Mouse (Mus musculus): ENCODE results near the gene Olfr1463. TPM values are rescaled to one million over a fixed set of nuclear protein-coding genes. Genes with fewer than 3 reads are reported as not detected.

The Olfr1463 gene
- polyA plus RNA-seq (2012; rRNA removed) = not detected in 2 replicates

GRCm38 (mm10) chr19:13231028-13231427, at the start of gene Olfr1463:
Gene Olfr1463 (plus strand): TSS chr19:13231328.
- Histone ChIP-seq H3K27ac (ENCODE audit: insufficient read depth, low read depth, low read length) (no peak within 1 kb of the TSS), H3K4me3 (ENCODE audit: low read depth, low read length) (no peak within 1 kb of the TSS), H3K36me3 (ENCODE audit: control insufficient read depth, insufficient read depth, low read length) (no peaks in the 10 kb centered on the region), H3K27me3 (ENCODE audit: control insufficient read depth, insufficient read depth, low read length) (no peaks in the 10 kb centered on the region), H3K4me1 (ENCODE audit: control insufficient read depth, insufficient read depth, insufficient read length, low read length) (no peaks in the 10 kb centered on the region)
- TF ChIP-seq CTCF (IDR thresholded peaks at IDR 0.05; ENCODE audit: extremely low read depth, insufficient read length, insufficient replicate concordance, low read depth, low read length) (no peak), POLR2A (IDR thresholded peaks at IDR 0.05; ENCODE audit: low read depth, low read length) (no peak)

- no peak within 1 kb of the TSS for H3K27ac ChIP-seq (ENCODE audit: insufficient read depth, low read depth, low read length)
- 83% methylated on average over 1 of the region's 1 CpGs for whole genome bisulfite sequencing
- H3K4me3 ChIP-seq (ENCODE audit: low read depth, low read length) = no peak within 1 kb of the TSS
- TF ChIP-seq POLR2A (IDR thresholded peaks at IDR 0.05; ENCODE audit: low read depth, low read length) = no peak
- H3K4me1 ChIP-seq (ENCODE audit: control insufficient read depth, insufficient read depth, insufficient read length, low read length) = no peaks in the 10 kb centered on the region
- H3K27me3 ChIP-seq (ENCODE audit: control insufficient read depth, insufficient read depth, low read length) = no peaks in the 10 kb centered on the region
- H3K36me3 ChIP-seq (ENCODE audit: control insufficient read depth, insufficient read depth, low read length) = no peaks in the 10 kb centered on the region
Observed at GRCm38 (mm10) chr19:13185434-13185833, 45.7 kb upstream of the Olfr1463 start, which contains the start of gene Olfr1462. Gene Olfr1462 (plus strand): TSS chr19:13185734.

DNA sequence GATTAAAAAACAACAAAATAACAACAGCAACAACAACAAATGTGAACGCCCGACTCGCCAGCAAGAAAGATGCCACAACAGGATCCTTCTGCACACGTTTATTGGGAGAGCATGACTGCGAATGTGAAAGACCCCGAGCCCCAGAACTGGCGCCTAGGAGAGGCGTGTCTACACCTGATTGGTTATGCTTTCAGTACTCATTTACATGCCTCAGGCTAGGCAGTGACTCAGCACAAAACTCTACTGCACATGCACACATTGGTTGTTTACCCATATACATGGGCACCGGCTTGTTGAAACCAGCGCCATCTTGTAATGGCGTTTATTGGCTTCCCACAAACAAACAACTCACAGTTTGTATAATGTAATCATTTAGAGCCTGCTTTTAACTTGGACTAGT, 9.5 kb upstream of the Olfr1463 start:
- TF ChIP-seq POLR2A (IDR thresholded peaks at IDR 0.05; ENCODE audit: low read depth, low read length) (no peak), CTCF (IDR thresholded peaks at IDR 0.05; ENCODE audit: extremely low read depth, insufficient read length, insufficient replicate concordance, low read depth, low read length) (no peak)
- Histone ChIP-seq H3K27ac (ENCODE audit: insufficient read depth, low read depth, low read length) (no peak overlapping the region), H3K4me1 (ENCODE audit: control insufficient read depth, insufficient read depth, insufficient read length, low read length) (no peaks in the 10 kb centered on the region), H3K4me3 (ENCODE audit: low read depth, low read length) (no peak overlapping the region), H3K36me3 (ENCODE audit: control insufficient read depth, insufficient read depth, low read length) (no peaks in the 10 kb centered on the region), H3K27me3 (ENCODE audit: control insufficient read depth, insufficient read depth, low read length) (no peaks in the 10 kb centered on the region)
- 87% methylated on average over 11 of the region's 11 CpGs for WGBS

Other genes with a start within 250 kb of the Olfr1463 start
- not detected in 2 replicates for gene Olfr1451, start 236.3 kb upstream of the Olfr1463 start, polyA plus RNA-seq (2012; rRNA removed)
- not detected in 2 replicates for gene Olfr1453, start 203.0 kb upstream of the Olfr1463 start, polyA plus RNA-seq (2012; rRNA removed)
- not detected in 2 replicates for gene Olfr1454, start 170.7 kb upstream of the Olfr1463 start, polyA plus RNA-seq (2012; rRNA removed)
- gene Olfr1457, start 133.4 kb upstream of the Olfr1463 start, polyA plus RNA-seq (2012; rRNA removed) = not detected in 2 replicates
- gene Olfr1458, start 124.6 kb upstream of the Olfr1463 start, polyA plus RNA-seq (2012; rRNA removed) = not detected in 2 replicates
- gene Olfr1459, start 81.8 kb upstream of the Olfr1463 start, polyA plus RNA-seq (2012; rRNA removed) = not detected in 2 replicates
- not detected in 2 replicates for gene Olfr1461, start 68.3 kb upstream of the Olfr1463 start, polyA plus RNA-seq (2012; rRNA removed)
- not detected in 2 replicates for gene Olfr1462, start 45.6 kb upstream of the Olfr1463 start, polyA plus RNA-seq (2012; rRNA removed)
- gene Olfr1465, start 84.2 kb downstream of the Olfr1463 start, polyA plus RNA-seq (2012; rRNA removed) = not detected in 2 replicates
- not detected in 2 replicates for gene Olfr1466, start 107.5 kb downstream of the Olfr1463 start, polyA plus RNA-seq (2012; rRNA removed)
- gene Olfr1467, start 130.9 kb downstream of the Olfr1463 start, polyA plus RNA-seq (2012; rRNA removed) = not detected in 2 replicates
- gene Olfr1469, start 176.5 kb downstream of the Olfr1463 start, polyA plus RNA-seq (2012; rRNA removed) = not detected in 2 replicates
- not detected in 2 replicates for gene Olfr1471, start 212.1 kb downstream of the Olfr1463 start, polyA plus RNA-seq (2012; rRNA removed)
- gene Olfr1472, start 224.8 kb downstream of the Olfr1463 start, polyA plus RNA-seq (2012; rRNA removed) = not detected in 2 replicates
- not detected in 2 replicates for gene Olfr1474, start 238.2 kb downstream of the Olfr1463 start, polyA plus RNA-seq (2012; rRNA removed)
- not detected in 2 replicates for gene Olfr1475, start 248.9 kb downstream of the Olfr1463 start, polyA plus RNA-seq (2012; rRNA removed)